ENCODE assay signal across 10 mouse cellular contexts in the genomic region with DNA sequence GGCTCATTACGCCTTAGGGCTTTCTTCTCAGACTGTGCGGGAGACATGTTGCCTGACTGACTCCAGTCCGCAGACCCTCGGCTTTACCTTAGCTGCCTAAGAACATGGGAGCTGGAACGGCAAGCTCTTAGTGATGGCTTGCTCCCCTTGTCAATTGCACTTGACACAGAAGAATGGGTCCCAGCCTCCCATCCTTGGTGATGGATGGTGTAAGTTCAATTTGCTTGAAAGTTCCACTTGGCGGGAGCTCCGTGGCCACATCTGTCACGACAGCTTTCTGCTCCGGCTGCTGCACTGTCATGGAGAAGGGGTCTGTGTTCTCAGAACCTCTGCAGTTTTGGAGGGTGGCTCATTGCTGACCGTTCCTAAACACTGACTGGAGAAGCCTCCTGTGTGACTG. TPM values are rescaled to one million over a fixed set of nuclear protein-coding genes. Genes with fewer than 3 reads are reported as not detected.
"Had no signal": no experiment of that assay in that cellular context is flagged by ENCODE, and none has a peak within 500 bp of the region (broad histone marks: within the 10 kb centered on the region; RNA-seq: fewer than 3 reads in every experiment).

No protein-coding gene starts in this region.

- DNase-seq: liver, postnatal 0 days; lung, adult 2 months; lung, postnatal 14 days; lung, postnatal 36 days; right cerebral cortex, postnatal 14 days; thymus, adult 2 months; thymus, postnatal 25 days; thymus, postnatal 4 days had no signal

RNA-seq across cellular contexts. Expression of a gene that starts 56.4 kb away (rescaled TPM):
- total RNA-seq: monocyte, adult 5-6 weeks; neutrophil, adult 5-6 weeks had no signal
